Mouse (Mus musculus) retina, postnatal 7 days (tissue): Measurements from ENCODE around the gene Zdhhc17.

Experiments used
- DNase-seq: peaks from one replicate; pipeline ENCODE4 v3.0.0-alpha.2; 2012; ENCODE audit warnings: low read depth, low spot score

The Zdhhc17 gene

GRCm38 (mm10) chr10:111009641-111010479 lies at the start of gene Zdhhc17:
Gene Zdhhc17, minus strand, starts transcription at chr10:111010140.
- DNase-seq, result peak; percentile 89

- no peak for DNase-seq
Observed at GRCm38 (mm10) chr10:111055770-111056169, 45.8 kb upstream of the Zdhhc17 start.

DNA sequence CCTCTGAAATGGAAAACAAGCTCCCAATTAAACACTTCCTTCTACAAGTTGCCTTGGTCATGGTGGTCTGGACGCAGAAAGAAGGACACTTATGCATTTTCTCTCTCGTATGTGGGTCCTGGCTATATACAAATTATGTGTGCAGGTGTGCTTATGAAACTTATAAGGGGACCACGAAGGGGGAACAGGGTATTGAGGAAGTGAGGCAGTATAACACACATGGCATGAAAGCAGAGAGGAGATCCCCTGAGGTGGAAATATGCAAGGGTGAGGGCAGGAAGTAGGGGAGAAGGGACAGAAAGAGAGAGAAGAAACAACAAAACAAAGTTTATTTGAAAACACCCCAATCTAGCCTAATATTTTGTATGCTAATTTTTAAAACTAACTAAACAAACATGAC lies 41.7 kb upstream of the Zdhhc17 start:
- no peak for DNase-seq

DNA sequence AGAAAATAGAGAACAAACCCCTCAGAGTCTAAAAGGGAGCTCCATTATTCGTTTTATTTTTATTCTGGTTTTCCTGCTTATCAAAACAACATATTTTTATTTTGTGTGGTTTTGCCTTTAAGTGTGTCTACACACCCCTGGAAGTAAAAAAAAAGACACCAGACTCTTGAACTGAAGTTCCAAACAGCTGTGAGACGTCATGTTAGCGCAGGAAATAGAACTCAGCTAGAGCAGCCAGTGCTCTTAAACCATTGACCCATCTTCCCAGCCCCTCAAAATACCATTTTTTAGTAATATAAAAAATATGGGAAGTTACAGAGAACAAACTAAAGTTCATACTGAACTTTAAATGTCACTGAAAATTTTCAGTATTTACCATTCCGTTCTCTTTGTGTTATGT lies 40.6 kb upstream of the Zdhhc17 start:
- no peak for DNase-seq

GRCm38 (mm10) chr10:111050061-111050460 lies 40.1 kb upstream of the Zdhhc17 start:
- DNase-seq, result no peak

DNA sequence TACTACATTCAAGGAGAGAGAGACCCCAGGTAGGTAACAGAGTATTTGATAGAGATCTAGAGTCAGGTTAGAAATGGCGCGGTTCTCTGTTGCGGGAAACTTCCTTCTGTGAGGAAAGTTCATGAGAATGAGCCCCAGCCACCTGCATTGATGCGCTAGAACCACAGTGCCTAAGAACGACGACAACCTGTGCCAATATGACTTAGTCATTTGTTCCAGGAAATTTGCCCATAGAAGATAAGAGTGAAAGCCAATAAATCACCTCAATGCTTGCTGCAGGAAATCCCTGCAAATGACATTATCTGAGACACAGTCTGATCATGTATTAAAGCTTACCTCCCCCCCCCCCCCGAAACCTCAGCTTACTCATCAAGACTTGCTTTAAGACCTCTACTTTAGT lies 38.0 kb upstream of the Zdhhc17 start:
- DNase-seq, result no peak

GRCm38 (mm10) chr10:111040078-111040656 lies 30.2 kb upstream of the Zdhhc17 start:
- DNase-seq, result no peak

DNA sequence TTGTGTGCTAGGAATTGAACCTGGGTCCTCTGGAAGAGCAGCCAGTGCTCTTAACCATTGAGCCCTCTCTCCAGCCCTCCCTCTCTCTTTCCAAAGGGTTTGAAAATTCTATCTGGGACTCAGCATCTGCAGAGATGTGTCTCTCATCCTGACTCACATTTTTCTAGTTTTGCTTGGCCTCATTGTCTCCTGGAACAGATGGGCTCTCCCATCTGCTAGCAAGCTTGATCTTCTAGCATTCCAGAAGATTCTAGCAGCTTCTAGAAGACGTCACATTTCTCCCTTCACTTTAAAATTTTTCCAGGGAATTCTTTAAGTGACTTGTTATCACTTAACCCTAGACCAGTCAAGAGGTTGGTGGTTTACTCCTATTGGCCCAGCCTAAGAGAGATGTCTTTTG lies 26.9 kb upstream of the Zdhhc17 start:
- DNase-seq, result no peak

DNA sequence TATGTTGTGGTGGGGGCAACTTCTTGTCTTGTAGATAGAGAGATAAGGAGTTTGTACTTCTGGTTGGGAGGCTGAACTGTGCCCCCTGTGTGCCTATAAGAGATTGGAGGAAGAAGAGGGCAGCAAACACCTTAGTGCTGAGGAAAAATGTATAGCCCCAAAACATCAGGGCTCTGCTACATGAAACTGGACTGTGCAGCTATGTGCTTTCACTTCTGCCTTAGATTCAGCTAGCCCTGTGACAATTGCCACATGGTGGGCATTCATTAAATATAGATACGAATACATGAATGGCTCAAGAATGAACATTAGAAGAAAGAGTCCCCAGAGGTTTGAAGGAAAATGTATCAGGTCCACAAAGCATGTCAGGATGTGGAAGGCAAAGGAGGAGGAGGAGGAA lies 25.2 kb upstream of the Zdhhc17 start:
- no peak for DNase-seq

GRCm38 (mm10) chr10:111031511-111032365 lies 21.8 kb upstream of the Zdhhc17 start:
- no peak for DNase-seq

GRCm38 (mm10) chr10:111030845-111031244 lies 20.9 kb upstream of the Zdhhc17 start:
- no peak for DNase-seq

GRCm38 (mm10) chr10:111026106-111026505 lies 16.2 kb upstream of the Zdhhc17 start:
- no peak for DNase-seq

GRCm38 (mm10) chr10:111024746-111025145 lies 14.8 kb upstream of the Zdhhc17 start:
- DNase-seq, result no peak

DNA sequence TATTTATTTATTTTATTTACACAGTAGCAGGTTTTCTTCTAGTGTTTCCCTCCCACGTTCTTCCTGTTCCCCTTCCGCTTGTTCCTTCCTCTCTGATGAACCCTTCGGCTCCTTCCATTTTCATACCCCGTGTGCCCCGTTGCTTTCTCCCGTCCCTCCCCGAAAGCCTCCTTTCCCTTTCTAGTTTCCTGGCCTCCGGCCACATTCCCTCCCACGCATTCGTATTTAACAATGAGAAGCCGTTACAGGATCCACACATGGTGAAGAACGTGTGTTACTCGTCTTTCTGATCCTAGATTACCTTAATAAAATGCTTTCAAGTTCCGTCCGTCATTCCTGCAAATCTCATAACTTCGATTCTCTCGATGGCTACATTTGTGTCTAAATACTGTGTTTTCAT lies 4.5 kb upstream of the Zdhhc17 start:
- DNase-seq, result no peak

DNA sequence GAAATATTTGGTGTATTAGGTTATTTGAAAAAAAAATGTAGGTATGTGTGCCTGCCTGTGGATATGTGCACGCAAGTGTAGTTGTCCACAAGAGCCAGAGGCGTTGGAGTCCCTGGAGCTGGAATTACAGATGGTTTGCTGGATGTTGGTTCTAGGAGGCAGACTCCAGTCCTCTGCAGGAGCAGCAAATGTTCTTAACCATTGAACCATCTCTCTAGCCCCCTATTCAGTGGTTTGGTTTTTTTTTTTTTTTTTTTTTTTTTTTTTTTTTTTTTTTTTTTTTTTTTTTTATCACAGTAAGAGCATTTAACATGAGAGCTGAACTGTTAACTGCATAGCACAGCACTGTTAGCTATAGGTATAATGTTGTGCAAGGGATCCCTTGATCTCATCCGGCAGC lies 3.3 kb upstream of the Zdhhc17 start:
- DNase-seq, result no peak

DNA sequence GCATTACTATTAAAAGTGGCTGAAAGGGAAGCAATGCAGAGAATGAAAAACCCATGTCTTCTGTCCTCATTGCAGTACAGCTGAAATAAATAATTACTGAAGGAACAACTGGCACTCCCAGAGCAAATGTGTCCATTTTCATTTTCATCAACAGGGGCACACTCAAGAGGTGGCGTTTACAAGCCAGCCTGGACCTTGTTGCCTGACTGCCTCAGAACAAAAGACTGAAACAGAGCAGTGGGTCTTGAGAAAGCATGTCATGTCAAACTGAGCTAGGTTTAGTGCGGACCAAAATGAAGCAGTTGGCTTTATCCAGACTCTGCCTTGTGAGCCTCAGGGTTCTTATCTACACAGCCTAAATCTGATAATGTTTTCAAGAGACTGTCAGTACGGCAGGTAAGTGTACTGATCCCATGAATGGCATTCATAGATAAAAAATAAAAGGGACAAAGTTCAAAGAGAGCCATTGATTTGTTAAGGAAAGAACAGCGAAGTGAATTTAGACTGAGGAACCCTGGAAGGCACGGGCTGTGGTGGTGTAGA lies 2.6 kb upstream of the Zdhhc17 start:
- no peak for DNase-seq

GRCm38 (mm10) chr10:111011226-111011765 lies 1.4 kb upstream of the Zdhhc17 start:
- DNase-seq, result no peak

GRCm38 (mm10) chr10:111010480-111011225 lies 713 bp upstream of the Zdhhc17 start:
- DNase-seq, result peak; percentile 54

GRCm38 (mm10) chr10:111009113-111009640 lies 763 bp downstream of the Zdhhc17 start:
- DNase-seq, result no peak

GRCm38 (mm10) chr10:111007687-111008086 lies 2.3 kb downstream of the Zdhhc17 start:
- no peak for DNase-seq
